Mouse (Mus musculus): ENCODE measurements at regions not wholly inside any gene's neighbourhood (a gene's known extent, or its start where the extent isn't known, plus 50 kb on each side); places are given as distances from the start of the nearest gene placed in this dataset.
A peak's percentile ranks its signal among the peaks of the same experiment; 100 is the strongest.
"Not testable (repeated sequence)": the region's sequence is repeated elsewhere in the genome, so short reads cannot be mapped to it uniquely, and the experiment has no call there.

DNA sequence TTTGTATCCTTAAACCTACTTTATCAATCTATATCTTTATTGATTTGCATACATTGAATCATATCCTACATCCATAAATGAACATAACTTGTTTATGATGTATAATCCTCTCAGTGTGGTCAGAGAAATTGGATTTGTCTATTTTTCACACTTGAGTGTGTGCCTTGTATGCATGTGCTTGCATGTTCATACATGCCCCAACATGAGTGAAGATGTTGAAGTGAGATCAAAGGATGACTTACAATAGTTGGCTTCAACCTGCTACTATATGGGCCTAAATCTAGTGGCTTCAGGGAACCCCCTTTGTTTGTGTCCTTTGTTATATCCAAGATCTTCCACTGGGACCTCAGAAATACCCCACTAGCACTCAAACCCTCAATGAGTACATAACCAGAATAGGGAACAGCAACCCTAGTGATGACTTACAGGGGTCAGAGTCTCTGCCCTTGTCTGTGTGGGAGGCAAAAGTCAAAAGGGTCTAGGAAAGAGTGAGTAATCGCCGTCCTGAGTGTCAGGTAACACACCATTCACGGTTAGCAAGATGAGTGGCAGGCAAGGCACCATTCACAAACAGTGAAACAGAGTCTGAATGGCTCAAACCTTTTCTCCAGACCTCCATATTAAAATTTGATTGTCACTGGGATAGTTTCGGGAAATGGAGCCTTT is 236.3 kb downstream of the Lpin1 start:
- DNase-seq, result no peak

DNA sequence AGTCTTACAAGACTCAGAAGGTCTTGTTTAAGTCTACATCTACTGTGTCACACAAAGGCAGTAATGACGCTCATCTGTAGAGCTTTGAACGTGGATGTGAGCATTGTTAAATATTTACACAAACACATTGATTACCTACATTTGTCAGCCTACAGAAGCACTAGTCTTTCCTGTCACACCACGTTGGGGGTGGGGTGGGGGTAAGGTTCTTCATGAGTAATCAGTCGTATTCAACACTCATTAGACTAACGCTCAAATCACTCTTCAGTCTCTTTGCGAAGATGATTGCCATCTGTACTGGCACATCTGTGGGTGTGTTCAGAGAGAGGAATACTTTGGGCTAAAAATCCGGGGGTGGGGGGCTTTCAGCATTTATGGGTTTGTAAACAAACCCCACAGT is 240.7 kb downstream of the Lpin1 start:
- DNase-seq, result no peak

DNA sequence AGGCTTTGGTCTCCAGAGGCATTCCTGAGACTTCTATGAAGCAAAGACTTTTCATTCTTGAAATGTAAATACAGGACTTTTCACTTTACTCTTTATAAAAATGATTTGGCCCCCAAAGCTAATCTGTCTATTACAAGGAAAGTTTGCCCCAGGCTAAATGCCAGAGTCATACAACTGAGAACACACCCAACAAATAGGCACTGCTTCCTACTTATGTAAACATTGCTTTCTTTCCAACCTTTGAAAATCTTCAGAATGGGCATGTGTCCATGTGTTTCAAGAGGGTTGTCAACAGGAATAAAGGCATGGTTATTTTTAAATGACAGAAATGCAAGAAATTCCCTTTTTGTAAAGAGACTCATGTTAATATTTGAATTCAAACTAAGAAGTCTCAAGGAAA is 248.4 kb downstream of the Lpin1 start:
- no peak for DNase-seq

DNA sequence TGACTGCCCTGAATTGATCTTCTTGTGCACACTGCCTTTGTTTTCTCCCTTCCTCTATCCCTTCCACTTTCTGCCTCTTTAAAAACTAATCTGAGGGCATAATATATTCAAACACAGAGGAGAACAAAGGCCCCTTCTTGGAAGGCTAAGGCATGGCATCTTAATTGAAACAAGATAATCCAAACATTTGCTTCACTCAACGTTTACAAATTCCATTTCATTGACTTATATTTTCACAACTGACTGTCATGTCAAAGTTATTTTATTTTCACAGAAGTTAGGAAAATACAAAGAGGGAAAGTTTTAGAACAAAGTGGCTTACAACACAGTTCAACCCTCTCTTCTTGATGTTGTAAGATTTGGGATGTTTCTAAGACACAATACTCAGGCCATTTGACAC is 251.9 kb downstream of the Lpin1 start:
- DNase-seq, result no peak

DNA sequence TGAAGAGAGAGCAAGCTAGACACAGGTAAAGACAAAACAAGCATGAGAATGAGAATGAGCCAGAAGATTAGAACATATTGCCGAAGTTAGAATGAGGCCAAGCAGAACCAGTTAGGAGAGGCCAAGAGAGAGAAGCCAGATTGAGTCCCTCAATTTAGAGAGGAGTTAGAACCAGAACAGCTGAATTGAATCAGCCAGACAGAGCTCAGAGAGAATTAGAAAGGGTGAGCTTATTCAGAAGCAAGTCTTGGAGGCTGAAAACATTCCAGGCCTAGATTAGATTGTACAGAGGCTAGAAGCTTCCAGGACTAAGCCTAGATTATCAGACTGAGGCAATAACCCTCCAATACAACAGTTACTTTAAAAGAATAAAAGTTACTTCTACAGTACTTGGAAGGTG is 256.1 kb downstream of the Lpin1 start:
- no peak for DNase-seq

DNA sequence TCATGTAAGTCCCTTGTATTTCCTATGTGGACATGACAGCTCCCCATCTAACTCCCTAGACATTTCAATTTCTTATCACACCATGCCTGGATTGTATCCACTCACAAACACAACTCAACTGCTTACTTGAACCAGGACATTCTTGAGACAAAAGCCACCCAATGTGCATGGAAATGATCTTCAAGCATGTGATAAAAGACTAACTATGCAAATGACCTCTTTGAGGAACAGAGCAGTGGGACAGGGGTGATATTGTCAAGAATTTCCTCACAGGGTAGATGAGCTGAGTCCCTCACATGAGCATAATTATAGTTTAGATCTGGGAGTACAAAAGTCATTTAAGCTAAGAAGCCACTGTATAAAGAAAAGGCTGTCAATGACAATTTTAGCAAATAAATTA is 259.0 kb downstream of the Lpin1 start:
- no peak for DNase-seq

DNA sequence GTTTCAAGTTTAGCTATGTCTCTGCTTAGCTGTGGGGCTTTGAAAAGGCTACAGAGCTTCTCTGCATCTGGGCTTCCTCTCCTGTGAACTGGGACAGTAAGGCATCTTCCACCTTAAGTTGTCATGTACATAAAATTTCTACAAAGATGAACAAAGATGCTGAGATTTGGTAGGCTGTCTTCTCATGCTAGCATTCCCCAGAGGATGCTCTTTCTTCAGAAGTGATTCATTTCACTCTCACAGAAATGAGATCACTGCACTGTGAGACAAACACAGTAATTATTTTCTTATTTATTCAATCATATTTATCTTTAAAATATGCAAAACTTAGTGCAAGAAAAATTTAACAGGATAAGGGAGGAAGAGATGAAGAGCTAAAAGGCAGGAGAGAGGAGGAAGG is 261.5 kb downstream of the Lpin1 start:
- DNase-seq, result no peak

DNA sequence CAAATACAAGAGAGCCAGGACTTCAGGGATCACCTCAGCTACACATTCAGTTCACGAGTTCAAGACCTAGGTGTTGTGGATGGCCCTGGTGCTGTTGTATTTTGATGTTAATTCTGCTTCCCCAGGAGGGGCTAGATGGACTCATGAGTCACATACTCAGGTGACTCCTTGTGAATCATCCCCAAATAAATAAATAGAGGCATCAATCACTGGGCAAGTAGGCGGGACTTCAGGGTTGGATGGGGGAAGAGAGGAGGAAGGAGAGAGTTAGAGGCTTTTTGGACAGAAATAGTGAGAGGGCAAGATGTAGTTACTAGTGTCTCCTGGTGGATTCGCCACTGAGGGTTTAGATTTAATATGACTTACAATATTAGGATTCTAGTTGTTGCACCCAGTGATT is 266.7 kb downstream of the Lpin1 start:
- DNase-seq, result no peak

DNA sequence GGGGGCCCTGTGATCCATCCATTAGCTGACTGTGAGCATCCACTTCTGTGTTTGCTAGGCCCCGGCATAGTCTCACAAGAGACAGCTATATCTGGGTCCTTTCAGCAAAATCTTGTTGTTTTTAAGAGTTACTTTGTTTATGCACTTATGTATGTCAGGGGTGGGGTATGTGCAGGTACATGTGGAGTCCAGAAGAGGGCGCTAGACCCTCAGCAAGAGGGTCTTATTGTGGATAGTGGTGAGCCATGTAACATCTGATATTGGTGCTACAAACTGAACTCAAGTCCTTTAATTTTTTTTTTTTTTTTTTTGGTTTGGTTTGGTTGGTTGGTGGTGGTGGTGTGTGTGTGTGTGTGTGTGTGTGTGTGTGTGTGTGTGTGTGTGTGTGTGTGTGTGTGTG is 268.7 kb downstream of the Lpin1 start:
- not testable (repeated sequence) for DNase-seq

DNA sequence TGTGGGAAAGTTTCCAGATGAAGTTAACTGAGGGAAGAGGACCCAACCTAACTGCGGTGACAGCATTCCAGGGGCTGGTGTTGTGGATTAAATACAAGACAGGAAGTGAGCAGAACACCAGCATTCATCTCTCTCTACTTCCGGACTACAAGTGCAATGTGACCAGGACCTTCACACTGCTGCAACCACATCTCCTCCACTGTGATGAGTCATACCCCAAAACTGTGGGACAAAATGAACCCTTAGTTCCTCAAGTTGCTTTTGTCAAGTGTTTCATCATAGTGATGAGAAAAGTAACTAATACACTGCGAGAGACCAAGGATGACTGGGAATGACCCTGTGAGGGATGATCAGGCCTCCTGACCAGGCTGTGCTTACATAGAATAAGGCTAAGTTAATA is 279.3 kb downstream of the Lpin1 start:
- DNase-seq, result no peak

DNA sequence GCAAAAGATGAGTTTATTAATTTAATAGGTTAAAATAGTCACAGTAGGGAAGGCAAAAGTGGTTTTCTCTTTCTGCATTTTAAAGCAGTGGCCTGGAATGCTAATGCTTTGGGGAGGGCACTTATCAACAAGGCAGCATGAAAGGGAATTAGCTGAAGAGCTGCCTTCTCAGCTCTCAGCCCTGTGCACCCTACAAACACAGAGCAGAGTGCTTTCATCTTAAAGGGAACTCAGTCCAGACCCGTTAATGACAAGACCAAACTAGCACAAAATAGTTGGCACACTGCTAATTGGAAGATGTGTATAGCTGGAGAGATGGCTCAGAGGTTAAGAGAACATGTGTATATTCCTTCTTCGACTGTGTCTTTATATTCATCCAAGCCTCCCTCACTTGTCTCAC is 281.6 kb downstream of the Lpin1 start:
- no peak for DNase-seq

DNA sequence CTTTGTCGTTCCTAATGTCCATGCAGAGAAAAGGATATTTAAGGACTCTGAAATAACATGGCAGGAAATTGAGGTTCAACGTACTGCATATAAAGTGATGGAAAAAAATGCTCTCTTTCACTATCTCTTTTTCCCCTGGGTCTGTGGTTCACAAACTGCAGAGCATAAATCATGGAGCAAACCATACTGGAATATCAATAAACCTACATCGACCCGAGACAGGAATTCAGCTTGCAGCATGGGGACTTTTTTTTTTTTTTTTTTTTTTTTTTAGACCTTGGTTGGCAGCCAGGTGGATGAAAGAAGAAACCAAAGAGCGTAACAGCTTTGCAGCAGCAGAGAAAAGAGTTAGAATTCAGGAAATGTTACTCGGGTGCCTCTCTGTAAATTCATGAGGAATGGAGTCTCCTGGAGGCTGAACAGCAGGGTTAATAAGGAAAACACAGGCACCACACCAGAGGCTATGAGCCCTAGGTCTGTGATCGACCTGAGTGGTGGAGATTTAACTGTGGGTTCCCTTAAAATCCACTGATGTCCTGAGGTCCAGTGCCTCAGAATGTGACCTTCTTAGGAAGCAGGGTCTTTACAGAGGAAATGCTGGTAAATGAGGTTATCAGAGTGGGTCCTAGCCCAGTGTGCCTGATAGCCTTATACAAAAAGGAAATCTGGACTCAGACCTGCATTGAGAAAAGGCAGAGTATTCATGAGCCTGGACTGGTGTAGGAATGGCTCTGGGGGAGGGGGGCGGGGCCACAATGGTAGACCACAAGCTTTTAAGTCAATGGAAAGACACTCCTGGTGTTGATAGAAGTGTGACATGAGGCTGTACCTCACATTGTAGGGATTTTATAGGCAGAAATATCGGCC is 290.0 kb downstream of the Lpin1 start:
- peak; percentile 2 for DNase-seq

DNA sequence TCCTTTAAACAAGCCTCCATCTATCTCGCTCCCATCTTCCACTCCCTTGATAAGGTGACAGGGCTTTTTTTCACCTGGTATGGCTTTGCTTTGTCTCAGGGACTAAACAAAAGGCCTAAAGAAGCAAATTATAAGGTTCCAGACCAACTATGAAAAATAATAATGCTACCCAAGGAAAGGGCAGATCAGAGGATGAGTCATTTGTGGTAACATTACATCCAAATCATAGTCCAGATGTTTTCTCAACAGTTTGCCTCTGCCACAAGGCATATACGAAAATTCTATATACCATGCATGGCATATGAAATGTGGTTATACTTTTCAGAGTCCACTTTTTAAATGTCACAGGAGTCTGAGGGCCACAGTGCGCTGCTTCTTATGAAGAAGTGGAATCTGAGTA is 302.7 kb downstream of the Lpin1 start:
- no peak for DNase-seq

DNA sequence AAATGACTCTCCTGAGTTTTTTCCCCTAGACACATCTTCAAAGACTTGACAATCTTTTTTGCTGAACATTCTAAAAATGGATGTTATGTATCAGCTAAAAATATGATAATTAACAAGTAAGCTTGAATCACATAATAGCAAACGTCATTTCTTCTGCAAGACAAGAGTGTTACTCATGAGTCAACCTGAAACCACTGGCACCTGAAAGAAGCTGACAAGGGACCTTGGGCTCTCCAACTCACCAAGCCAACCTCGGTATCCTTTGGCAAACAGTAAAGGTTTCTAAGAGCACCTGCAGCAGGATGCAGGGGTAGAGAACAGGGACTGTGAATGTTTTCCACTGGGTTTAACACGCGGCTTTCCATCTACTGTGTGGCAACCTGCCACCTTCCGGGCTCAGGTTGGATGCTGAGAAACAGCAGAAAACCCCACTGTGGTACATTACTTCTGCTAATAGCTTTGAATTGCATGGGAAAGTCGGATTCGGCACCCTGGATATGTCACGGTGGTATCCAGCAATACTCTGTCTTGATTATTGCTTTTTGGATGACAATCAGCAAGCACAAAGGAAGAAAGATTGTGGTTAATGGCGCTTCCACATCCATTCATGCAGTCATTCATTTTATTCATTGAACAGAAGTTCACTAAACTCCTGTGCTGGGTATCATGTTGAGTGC is 305.9 kb downstream of the Lpin1 start:
- DNase-seq, result no peak

DNA sequence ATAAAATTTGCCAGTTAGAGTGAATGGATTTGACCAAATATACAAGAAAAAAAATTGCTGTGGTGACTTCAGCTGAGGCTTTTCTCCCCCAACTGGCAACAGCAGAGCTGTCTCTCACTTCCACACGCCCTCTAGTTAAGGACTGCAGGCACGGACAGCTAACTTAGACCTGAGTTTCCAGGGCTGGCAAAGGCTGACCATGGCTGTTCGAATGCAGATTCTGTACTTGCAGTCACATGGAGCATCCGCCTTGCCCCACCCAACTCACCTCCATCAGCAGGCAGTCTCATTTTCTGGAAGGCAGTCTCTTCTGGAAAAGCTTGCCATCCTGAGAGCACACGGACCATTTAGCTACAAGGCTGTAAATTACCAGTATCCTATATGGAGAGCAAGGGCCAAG is 325.7 kb downstream of the Lpin1 start:
- DNase-seq, result no peak

DNA sequence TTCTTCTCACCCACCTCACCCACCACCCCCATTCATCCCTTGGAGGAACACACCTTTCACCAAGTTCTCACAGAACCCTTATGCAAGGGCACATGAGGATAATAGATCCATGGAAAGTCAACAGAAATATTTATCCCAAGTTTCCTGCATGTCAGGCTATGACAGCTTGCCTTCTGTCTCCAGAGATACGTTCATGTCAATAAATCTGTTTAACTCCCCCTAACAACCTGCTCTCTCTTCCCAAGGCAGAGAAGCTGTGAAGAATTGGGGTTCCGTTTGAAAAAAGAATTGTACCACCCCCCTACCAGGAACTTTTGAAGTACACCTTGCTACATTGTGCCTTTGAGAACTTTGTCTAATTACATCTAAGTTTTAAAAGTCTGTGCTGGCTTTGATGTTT is 331.6 kb downstream of the Lpin1 start:
- no peak for DNase-seq

DNA sequence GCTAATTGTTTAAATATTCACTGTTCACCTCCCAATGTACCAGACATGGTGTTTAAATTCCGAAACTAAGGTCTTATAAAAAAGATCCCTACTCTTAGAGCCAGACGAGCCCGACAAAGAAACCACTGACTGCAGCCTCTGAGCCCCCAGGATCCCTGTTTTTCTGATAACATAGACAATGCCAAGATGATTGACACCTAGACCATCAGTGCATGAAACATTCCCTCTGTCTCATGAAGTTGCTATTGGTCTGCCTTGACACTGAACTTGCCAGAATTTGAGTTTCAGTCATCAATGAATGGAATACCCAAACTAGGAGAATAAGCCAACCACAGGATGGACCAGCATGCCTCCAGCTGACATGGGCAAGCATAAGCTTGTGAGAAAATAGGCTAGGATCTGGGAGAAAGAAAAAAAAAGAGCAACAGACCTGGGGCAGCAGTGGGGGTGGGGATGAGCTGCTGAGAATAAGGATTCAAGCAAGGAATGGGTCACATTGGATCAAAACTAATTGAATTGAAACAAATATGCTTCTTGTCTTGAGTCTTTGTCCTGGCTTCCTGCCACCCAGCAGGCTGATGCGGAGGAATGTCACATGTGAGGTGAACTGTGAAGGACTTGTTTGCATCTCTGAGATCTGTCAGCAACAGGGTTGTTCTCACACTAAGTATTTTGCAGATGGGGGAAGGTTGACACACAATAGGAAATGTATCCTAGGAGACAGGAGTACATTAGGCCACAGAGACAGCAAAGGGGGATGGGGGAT is 333.0 kb downstream of the Lpin1 start:
- DNase-seq, result peak; percentile 9

DNA sequence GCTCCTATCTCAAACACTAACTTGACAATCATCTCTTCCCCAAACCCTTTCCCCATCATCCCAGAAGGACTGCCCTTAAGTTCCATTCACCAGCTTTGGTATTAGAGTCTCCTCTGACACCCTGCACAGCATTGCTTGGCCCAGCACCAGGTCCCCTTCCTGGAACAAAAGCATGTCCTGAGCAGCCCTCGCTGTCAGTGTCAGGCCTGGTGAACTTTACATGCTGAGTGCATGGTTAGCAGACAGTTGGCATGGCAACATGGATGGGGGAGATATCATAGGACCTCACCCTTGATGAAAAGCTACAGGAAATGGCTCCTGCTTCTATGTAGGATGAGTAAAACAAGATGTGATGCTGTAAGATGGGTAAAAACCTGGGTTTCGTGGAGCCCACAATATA is 333.6 kb downstream of the Lpin1 start:
- DNase-seq, result no peak

DNA sequence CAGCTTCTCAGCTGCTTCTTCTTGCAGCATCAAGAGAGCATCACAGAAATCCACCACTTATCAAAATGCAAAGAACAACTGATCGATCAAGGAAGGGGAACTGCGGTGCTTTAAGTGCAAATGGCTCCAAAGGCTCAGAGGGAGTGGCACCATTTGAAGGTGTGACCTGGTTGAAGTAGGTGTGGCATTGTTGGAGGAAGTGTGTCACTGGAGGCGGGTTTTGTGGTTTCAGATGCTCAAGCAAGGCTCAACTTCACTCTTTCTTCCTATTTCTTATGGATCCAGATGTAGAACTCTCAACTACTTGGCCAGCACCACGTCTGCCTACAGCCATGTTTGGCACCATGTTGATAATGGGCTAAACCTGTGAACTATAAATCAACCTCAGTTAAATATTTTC is 334.5 kb downstream of the Lpin1 start:
- no peak for DNase-seq

DNA sequence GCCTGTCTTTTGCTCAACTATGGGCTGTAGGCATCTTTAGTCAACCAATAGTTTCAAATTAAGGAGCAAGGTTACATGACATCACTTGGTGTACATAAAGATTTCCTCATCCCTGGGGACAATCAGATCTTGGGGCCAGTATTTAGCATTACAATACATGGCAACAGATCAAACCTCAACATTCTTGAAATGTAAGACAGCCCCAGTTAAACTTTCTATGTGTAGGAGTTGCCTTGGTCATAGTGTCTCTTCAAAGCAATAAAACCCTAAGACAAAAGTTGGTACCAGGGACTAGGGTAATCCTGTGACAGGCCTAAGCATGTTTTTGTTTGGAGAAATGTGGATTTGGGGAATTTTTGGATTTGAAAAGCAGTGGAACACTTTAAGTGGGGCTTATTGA is 338.3 kb downstream of the Lpin1 start:
- no peak for DNase-seq

DNA sequence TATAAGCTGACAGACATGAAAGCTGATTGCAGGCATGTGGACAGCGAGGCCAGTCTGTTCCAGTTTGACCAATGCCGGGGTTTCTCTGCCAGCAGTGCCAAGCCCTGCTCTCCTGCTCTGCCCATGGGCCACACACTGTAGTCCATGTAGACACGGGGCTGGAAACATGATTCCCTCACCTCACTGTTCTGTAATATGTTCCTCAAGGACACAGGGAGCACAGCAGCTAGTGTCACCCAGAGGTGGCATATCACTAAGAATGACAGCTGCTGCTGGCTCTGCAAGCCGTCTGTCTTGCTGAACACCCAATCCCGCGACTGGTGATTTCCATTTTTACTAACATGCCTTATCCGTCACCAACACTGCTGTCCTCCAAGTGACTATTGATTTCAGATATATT is 339.9 kb downstream of the Lpin1 start:
- no peak for DNase-seq

DNA sequence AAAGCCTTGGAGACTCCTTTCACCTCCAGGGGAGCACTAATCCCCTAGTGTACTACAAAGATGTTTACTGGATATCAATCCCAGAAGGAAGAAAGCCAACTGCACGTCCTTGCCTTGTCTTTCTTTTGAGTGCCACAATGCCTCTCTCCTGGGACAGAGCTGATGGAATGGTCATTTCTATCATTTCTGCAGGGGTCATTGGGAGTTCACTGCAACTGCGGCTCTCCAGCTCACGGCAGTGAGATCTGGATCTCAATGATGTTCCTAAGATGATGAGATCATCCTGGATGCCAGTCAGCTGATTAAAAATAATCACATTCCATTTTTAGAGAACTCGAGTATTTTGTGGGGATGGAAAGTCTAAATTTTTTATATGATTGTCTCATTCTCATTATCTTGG is 341.1 kb downstream of the Lpin1 start:
- no peak for DNase-seq

DNA sequence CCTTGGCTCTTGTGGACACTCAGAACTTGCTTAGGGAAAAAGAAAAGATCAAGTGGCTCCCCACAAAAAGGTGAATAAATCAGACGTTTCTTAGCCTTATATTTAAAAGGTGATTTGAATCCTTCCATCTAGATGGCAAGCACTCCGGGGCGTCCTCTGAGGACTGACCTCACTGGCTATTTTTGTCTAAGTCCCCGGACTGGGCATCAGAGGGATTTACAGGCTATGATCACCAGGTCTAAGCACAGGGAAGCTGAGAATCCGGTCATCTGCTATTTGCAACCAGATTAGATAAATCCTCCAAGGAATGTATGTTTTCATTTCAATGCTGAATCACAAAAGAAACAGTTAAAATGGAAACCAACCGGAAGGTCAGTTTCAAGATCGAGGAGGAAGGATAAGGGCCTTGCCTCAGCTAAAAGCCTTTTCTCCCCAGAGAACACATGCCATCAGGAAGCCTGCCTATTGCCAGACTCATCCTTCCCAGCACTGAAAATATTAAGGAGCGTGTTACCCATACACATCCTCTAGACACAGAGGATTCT is 342.1 kb downstream of the Lpin1 start:
- DNase-seq, result no peak
